Mouse (Mus musculus) midbrain, embryonic 14.5 days (tissue): ENCODE data around the gene Tln1. TPM values are rescaled to one million over a fixed set of nuclear protein-coding genes. Genes with fewer than 3 reads are reported as not detected.

Experiments used
- ATAC-seq: fragments of 200-750 bp; cut with Nextera tagmentation; 2 replicates; pipeline ENCODE4 v1.8.0; 2017; ENCODE audit warnings: moderate number of reproducible peaks, moderate library complexity; ENCODE audit not compliant: low FRiP score, low TSS enrichment
- DNase-seq: peaks from one replicate; pipeline ENCODE4 v3.0.0-alpha.2; 2015
- H3K27ac ChIP-seq: fragments of 300-500 bp; sonication (generic); replicated peaks from 2 replicates; pipeline ENCODE4 v1.5.1; 2014; ENCODE audit warnings: mild to moderate bottlenecking, low read depth, low read length, moderate library complexity
- H3K27me3 ChIP-seq: fragments of 300-500 bp; sonication (generic); 2 replicates; pipeline ENCODE4 v1.6.1; 2014; ENCODE audit warnings: low read length, control low read depth, mixed read lengths; ENCODE audit not compliant: control insufficient read depth, insufficient read depth
- H3K36me3 ChIP-seq: fragments of 300-500 bp; sonication (generic); 2 replicates; pipeline ENCODE4 v1.6.1; 2014; ENCODE audit warnings: low read length, control low read depth; ENCODE audit not compliant: control insufficient read depth, insufficient read depth
- H3K4me1 ChIP-seq: fragments of 300-500 bp; sonication (generic); 2 replicates; pipeline ENCODE4 v1.6.1; 2014; ENCODE audit warnings: mild to moderate bottlenecking, antibody characterized with exemption, low read length, control low read depth; ENCODE audit not compliant: control insufficient read depth, insufficient read depth
- H3K4me2 ChIP-seq: fragments of 300-500 bp; sonication (generic); 2 replicates; pipeline ENCODE4 v1.6.1; 2014; ENCODE audit warnings: mild to moderate bottlenecking, low read length, moderate library complexity
- H3K4me3 ChIP-seq: fragments of 300-500 bp; sonication (generic); replicated peaks from 2 replicates; pipeline ENCODE4 v1.5.1; 2014; ENCODE audit warnings: low read depth, low read length
- H3K9ac ChIP-seq: fragments of 300-500 bp; sonication (generic); replicated peaks from 2 replicates; pipeline ENCODE4 v1.6.1; 2014; ENCODE audit warnings: mild to moderate bottlenecking, low read length, moderate library complexity
- H3K9me3 ChIP-seq: fragments of 300-500 bp; sonication (generic); 2 replicates; pipeline ENCODE4 v1.6.1; 2016; ENCODE audit warnings: low read length, control low read depth, mixed read lengths; ENCODE audit not compliant: control insufficient read depth
- WGBS: fragments of 180-500 bp; shearing (Covaris S2); extraction: QIAGEN DNeasy Blood & Tissue Kit; methylation state at CpG from one replicate; pipeline ENCODE4 v1.1.7; 2014; 5-methylcytosine and 5-hydroxymethylcytosine counted together
- polyA plus RNA-seq: library from polyadenylated mRNA; unstranded; fragments of >200 nt; fragmentation: Nextera tagmentation; extraction: Ambion mirVana; gene quantifications from 2 replicates; pipeline ENCODE4 v1.2.1, GENCODE M21; 2014

Tln1 gene
- polyA plus RNA-seq, 1 experiment from 2014 or later: 60.3 TPM

DNA sequence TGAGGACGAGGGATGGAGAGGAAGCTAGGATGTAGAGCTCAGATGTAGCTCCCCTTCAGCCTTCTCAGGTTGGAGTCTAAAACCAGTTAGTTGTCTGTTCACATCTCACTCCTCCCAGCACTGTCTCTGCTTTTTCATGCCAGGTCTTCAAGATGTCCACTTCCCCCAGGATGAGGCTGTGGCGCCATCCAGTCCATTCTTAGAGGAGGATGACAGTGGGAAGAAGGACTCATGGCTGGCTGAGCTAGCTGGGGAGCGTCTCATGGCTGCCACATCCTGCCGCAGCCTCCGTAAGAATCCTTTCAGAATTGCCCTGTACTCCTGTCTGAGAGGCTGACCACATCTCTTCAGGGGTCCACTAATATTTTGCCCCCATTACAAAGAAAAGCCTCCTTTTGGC, 18.2 kb upstream of the Tln1 start:
- peaks cover 27% of the 10 kb centered on the region for H3K4me1 ChIP-seq
- H3K36me3 ChIP-seq: peaks cover 44% of the 10 kb centered on the region
- no peak overlapping the region for H3K4me2 ChIP-seq
- 93% methylated on average over 5 of the region's 5 CpGs for WGBS
- ATAC-seq (no peak), DNase-seq (no peak)
- no peak overlapping the region for H3K9ac ChIP-seq
- H3K4me3 ChIP-seq: no peak overlapping the region
- H3K9me3 ChIP-seq: no peaks in the 10 kb centered on the region
- no peaks in the 10 kb centered on the region for H3K27me3 ChIP-seq
- no peak overlapping the region for H3K27ac ChIP-seq

DNA sequence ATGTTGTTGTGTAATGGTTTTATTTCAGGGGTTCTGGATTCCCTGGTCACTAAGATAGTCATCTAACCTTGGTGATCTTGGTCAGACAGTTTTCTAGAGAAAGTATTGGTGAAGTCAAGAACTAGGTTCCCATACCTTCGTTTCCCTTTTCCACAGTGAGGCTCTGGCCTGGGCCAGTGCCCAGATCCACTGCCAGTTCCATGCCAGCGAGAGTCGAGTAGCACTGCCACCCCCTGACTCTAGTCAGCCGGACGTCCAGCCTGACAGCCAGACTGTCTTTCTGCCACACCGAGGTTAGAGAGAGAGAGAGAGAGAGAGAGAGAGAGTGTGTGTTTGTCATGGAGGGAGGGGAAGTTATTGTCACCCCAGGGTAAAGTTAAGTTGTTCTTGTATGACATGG, 17.2 kb upstream of the Tln1 start:
- no peak for ATAC-seq
- H3K4me3 ChIP-seq: peak overlapping the region; percentile 85
- DNase-seq: no peak
- no peaks in the 10 kb centered on the region for H3K9me3 ChIP-seq
- H3K4me1 ChIP-seq: peaks cover 37% of the 10 kb centered on the region
- no peaks in the 10 kb centered on the region for H3K27me3 ChIP-seq
- H3K4me2 ChIP-seq: peak overlapping the region; percentile 83
- peaks cover 41% of the 10 kb centered on the region for H3K36me3 ChIP-seq
- no peak overlapping the region; the same call in 1 of the 2 replicates for H3K9ac ChIP-seq
- 82% methylated on average over 6 of the region's 6 CpGs for WGBS
- H3K27ac ChIP-seq: no peak overlapping the region

DNA sequence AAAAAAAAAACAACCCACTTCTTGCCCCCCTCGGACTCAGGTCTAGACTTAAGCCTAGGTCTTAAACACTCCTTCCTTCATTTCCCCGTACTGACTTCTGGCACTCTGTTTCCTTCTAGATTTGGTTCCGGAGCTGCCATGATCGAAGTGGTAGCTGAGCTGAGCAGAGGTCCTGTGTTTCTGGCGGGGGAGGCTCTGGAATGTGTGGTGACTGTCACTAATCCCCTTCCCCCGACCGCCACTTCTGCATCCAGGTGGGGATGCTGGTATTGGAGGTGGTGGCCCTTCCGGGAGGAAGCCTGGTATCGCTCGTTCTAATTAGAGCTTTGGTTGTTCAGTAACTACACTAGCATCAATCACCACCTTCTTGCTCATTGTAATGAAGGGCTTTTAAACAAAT, 16.8 kb upstream of the Tln1 start:
- Histone ChIP-seq H3K4me2 (peak overlapping the region; percentile 83), H3K9me3 (no peaks in the 10 kb centered on the region), H3K4me1 (peaks cover 39% of the 10 kb centered on the region), H3K9ac (peak overlapping the region; percentile 88), H3K36me3 (peaks cover 38% of the 10 kb centered on the region), H3K4me3 (peak overlapping the region; percentile 85), H3K27me3 (no peaks in the 10 kb centered on the region), H3K27ac (peak overlapping the region; percentile 85)
- ATAC-seq (no peak), DNase-seq (peak; percentile 24)
- WGBS: 6% methylated on average over 10 of the region's 10 CpGs

DNA sequence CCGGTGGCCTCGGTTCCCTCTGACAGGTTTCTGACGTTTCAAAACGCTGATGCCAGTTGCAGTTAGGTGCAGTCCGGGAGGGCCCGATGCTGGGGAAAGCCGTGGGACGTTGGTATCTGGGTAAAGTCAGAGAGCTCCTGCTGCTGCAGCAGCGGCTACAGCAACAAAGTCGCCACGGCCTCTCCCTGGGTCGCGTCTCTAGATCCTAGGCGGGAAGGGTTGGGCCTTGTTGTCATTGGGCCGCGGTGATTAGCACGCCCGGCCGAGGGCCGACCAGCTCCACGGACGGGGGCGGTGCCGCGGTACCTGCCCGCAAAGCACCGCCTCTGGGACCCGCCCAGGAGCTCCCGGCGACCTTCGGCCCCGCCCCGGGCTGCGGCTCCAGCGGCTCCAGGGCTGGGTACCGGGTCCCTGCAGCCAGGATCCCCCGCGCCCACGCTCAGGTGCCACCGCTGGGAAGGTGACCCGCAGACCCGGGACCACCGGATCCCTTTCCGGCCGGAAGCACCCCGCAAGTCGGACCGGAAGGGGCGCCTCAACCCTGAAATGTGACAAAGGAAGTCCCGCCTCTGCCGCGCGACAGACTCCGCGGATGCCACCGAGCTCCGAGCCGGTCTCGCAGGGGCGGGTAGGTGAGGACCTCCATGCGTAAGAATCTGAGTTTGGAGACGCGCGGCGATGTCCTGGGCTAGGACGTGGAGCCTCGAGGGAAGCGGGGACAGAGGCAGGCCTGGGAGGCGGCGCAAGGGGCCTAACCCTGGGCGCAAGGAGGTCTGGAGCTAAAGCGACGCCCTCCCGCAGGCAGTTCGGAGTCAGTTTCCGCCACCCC, 16.1 kb upstream of the Tln1 start, which contains the start of the genes Rgp1 and Gba2:
Gene Rgp1, plus strand, starts transcription at position 340 of the 829 bp plus-strand sequence.
Gene Gba2, minus strand, starts transcription at position 498 of the 829 bp plus-strand sequence.
- DNase-seq (peak; percentile 91), ATAC-seq (peak; percentile 82)
- peak within 1 kb of the TSS; percentile 85 for H3K27ac ChIP-seq
- no peaks in the 10 kb centered on the region for H3K9me3 ChIP-seq
- H3K9ac ChIP-seq: peak within 1 kb of the TSS; percentile 88
- peak within 1 kb of the TSS; percentile 85 for H3K4me3 ChIP-seq
- WGBS: under 1% methylated on average over 76 of the region's 76 CpGs
- H3K36me3 ChIP-seq: peaks cover 38% of the 10 kb centered on the region
- H3K4me1 ChIP-seq: peaks cover 39% of the 10 kb centered on the region
- H3K27me3 ChIP-seq: no peaks in the 10 kb centered on the region
- H3K4me2 ChIP-seq: peak within 1 kb of the TSS; percentile 83

DNA sequence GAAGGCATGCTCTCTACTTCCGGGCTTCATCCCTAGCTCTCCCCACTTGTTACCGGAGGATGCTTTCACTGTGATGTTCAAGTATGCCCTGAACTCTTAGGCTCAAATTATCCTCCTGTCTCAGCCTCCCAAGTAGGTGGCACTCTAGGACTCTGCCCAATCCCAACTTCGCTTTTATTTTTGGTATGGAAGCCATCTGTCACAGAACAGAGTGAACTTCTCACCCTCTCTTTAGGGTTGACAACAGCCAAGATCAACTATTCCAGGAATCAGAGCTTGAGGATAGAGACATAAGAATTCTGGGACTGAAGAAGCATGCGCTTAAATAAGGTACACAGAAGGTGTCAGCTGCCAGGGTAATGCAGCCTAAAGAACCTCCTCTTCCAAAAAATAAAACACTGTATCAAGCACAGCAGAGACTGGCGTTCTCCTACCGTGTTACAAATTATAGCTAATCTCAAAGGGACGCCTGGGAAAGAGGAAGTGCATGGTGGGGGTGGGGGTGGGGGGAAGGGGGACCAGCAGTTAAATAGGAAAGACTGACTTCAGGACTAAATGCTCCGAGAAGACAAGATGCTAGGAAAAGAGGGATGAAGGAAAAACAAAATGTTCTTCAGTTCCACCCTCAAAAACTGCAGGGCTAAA, 14.9 kb upstream of the Tln1 start:
- no peak for ATAC-seq
- Histone ChIP-seq H3K36me3 (peaks cover 38% of the 10 kb centered on the region), H3K4me1 (peaks cover 39% of the 10 kb centered on the region), H3K9me3 (no peaks in the 10 kb centered on the region), H3K4me3 (peak overlapping the region; percentile 85), H3K9ac (peak overlapping the region; percentile 88), H3K27ac (no peak overlapping the region), H3K4me2 (peak overlapping the region; percentile 83), H3K27me3 (no peaks in the 10 kb centered on the region)
- 62% methylated on average over 8 of the region's 8 CpGs for WGBS
- no peak for DNase-seq

DNA sequence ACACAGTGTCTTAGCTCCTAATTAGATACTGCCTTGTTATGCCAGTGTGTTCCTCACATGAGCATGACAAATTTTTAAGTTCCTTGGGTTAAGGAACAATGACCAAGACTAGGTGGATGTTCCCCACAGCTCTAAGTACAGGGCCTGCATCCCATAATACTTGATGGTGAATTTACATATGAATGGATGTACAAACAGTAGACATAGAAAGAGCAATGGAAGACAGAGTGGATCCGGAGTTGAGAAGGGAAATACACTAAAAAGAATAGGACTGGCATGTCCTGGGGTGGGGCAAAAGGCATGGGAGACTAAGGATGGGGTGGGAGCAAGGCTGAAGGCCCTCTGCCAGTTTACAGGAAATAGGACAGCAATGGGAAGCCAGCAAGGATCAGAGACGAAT, 12.9 kb upstream of the Tln1 start:
- Histone ChIP-seq H3K27ac (no peak overlapping the region), H3K27me3 (no peaks in the 10 kb centered on the region), H3K9ac (peak overlapping the region; percentile 30; the same call in 1 of the 2 replicates), H3K4me1 (peaks cover 39% of the 10 kb centered on the region), H3K4me3 (peak overlapping the region; percentile 4; the same call in 1 of the 2 replicates), H3K36me3 (peaks cover 41% of the 10 kb centered on the region), H3K9me3 (no peaks in the 10 kb centered on the region), H3K4me2 (peak overlapping the region; percentile 83)
- 42% methylated on average over 2 of the region's 2 CpGs for WGBS
- ATAC-seq (no peak), DNase-seq (no peak)

DNA sequence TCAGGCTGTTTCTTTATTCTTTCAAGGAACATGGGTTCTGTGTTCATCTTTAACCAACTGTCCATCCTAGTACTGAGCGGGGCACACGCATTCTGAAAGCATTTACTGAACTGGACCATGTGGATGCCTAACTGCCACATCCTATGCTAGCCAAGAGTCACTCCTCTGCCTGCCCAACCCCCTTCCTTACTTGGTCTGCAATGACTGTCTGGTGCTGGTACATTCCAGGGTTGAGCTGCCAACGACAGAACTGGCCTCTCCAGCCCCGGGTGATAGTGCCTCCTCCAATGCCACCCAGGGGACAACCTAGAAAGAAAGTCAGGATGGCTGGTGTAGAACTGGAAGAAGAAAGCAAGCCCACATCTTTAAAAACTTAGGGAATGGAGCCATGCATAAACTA, 11.1 kb upstream of the Tln1 start:
- Histone ChIP-seq H3K4me2 (no peak overlapping the region), H3K4me3 (no peak overlapping the region), H3K9me3 (no peaks in the 10 kb centered on the region), H3K4me1 (peaks cover 33% of the 10 kb centered on the region), H3K27me3 (no peaks in the 10 kb centered on the region), H3K36me3 (peaks cover 59% of the 10 kb centered on the region), H3K9ac (no peak overlapping the region), H3K27ac (no peak overlapping the region)
- no peak for DNase-seq
- WGBS: 91% methylated on average over 4 of the region's 4 CpGs
- ATAC-seq: no peak

DNA sequence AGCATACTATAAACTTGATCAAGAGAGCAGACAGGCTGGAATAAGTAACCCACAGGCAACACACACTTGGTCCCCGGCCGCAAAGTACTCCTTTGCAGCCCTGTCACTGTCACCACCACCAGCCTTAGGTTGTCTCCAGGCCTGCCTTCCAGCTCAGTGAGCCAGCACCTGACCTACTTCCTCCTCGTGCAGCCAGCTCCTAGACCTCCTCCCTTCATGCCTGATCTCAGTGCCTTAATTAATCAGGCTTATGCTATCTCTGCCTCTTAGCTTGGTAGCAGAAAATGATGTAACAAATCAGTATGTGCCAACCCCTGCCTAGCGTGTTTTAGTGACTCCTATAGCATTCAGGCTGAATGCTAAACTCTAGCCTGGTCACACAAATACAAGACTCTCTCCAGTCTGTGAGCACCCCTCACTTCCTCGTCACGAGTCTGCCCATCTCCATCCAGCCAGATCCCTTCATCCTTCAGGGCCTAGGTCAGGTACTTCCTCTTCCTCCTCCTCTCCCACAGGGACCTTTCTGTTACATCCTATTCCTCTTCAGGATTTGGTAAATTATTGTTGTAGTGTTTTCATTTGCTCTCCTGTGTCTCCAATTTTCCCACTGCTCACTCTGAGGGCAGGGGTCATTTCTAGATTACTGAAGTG, 9.0 kb upstream of the Tln1 start:
- Histone ChIP-seq H3K27ac (no peak overlapping the region), H3K27me3 (no peaks in the 10 kb centered on the region), H3K36me3 (peaks cover 79% of the 10 kb centered on the region), H3K9ac (no peak overlapping the region), H3K4me3 (no peak overlapping the region), H3K4me2 (no peak overlapping the region), H3K4me1 (peaks cover 19% of the 10 kb centered on the region), H3K9me3 (no peaks in the 10 kb centered on the region)
- DNase-seq: no peak
- no peak for ATAC-seq
- WGBS: 90% methylated on average over 6 of the region's 6 CpGs
